Mouse (Mus musculus) liver, embryonic 14.5 days (tissue): Measurements from ENCODE around the gene Thap7.

ENCODE experiments used
- CTCF ChIP-seq: IDR thresholded peaks from 2 replicates; pipeline ENCODE4 v1.5.1; 2016; ENCODE audit warnings: antibody characterized with exemption, low read depth, control low read depth
- EP300 ChIP-seq: IDR thresholded peaks from 2 replicates; pipeline ENCODE4 v1.6.1; 2016; ENCODE audit warnings: antibody characterized with exemption, low read depth

GRCm38 (mm10) chr16:17564221-17564620 lies 33.3 kb upstream of the Thap7 start:
- no peak for TF ChIP-seq CTCF
- no peak for TF ChIP-seq EP300
